Mouse (Mus musculus): ENCODE data around the gene Mep1a. TPM values are rescaled to one million over a fixed set of nuclear protein-coding genes. Genes with fewer than 3 reads are reported as not detected.

Gene Mep1a
- total RNA-seq, 2 experiments from 2014 or later = not detected

GRCm38 (mm10) chr17:43485982-43486381 is 16.6 kb downstream of the Mep1a start:
- DNase-seq (ENCODE audit: low spot score in 2 of 2) = no peak

- no peak for DNase-seq (ENCODE audit: low spot score in 2 of 2)
These were observed 25.0 kb downstream of the Mep1a start for GRCm38 (mm10) chr17:43477621-43478020.

GRCm38 (mm10) chr17:43474775-43475174 is 27.8 kb downstream of the Mep1a start:
- no peak for DNase-seq (ENCODE audit: low spot score in 2 of 2)

GRCm38 (mm10) chr17:43472558-43472957 is 30.1 kb downstream of the Mep1a start:
- no peak for DNase-seq (ENCODE audit: low spot score in 2 of 2)

- no peak for DNase-seq (ENCODE audit: low spot score in 2 of 2)
These were observed 32.6 kb downstream of the Mep1a start for GRCm38 (mm10) chr17:43470039-43470438.

- DNase-seq (ENCODE audit: low spot score in 2 of 2) = peak; percentile 83 to 85
These were observed 42.1 kb downstream of the Mep1a start for GRCm38 (mm10) chr17:43460245-43461181.

- no peak for DNase-seq (ENCODE audit: low spot score in 2 of 2)
These were observed 42.8 kb downstream of the Mep1a start for GRCm38 (mm10) chr17:43459737-43460230.

- DNase-seq (ENCODE audit: low spot score in 2 of 2) = peak; percentile 78 to 81
These were observed 44.0 kb downstream of the Mep1a start for GRCm38 (mm10) chr17:43458598-43458997.

GRCm38 (mm10) chr17:43451216-43451615 is 51.4 kb downstream of the Mep1a start:
- DNase-seq (ENCODE audit: low spot score in 2 of 2) = no peak

- DNase-seq (ENCODE audit: low spot score in 2 of 2) = no peak
These were observed 68.1 kb downstream of the Mep1a start for GRCm38 (mm10) chr17:43434485-43434884.

GRCm38 (mm10) chr17:43431692-43432091 is 70.9 kb downstream of the Mep1a start:
- no peak for DNase-seq (ENCODE audit: low spot score in 2 of 2)

Other genes with a start within 250 kb of the Mep1a start
- gene Adgrf1, start 232.5 kb downstream of the Mep1a start, total RNA-seq (2021) = under 1 TPM in 1 of 2 experiments, not detected in 1; 0.09 TPM
- 10 to 100 TPM; 26.3 to 27.4 TPM for gene Adgrf5, start 142.4 kb downstream of the Mep1a start, total RNA-seq (2021)
- gene Ankrd66, start 40.8 kb upstream of the Mep1a start, total RNA-seq (2021) = under 1 TPM; 0.25 to 0.37 TPM
- 10 to 100 TPM; 86.1 to 92.7 TPM for gene Pla2g7, start 65.3 kb upstream of the Mep1a start, total RNA-seq (2021)
- gene Tdrd6, start 127.5 kb upstream of the Mep1a start, total RNA-seq (2021) = under 1 TPM; 0.62 to 0.80 TPM
- gene Slc25a27, start 164.4 kb upstream of the Mep1a start, total RNA-seq (2021) = 10 to 100 TPM; 30.9 to 34.5 TPM
- 1 to 10 TPM; 1.5 to 2.1 TPM for gene Cyp39a1, start 164.6 kb upstream of the Mep1a start, total RNA-seq (2021)